Mouse (Mus musculus): Measurements from ENCODE around the gene B4galnt4.

B4galnt4 gene

DNA sequence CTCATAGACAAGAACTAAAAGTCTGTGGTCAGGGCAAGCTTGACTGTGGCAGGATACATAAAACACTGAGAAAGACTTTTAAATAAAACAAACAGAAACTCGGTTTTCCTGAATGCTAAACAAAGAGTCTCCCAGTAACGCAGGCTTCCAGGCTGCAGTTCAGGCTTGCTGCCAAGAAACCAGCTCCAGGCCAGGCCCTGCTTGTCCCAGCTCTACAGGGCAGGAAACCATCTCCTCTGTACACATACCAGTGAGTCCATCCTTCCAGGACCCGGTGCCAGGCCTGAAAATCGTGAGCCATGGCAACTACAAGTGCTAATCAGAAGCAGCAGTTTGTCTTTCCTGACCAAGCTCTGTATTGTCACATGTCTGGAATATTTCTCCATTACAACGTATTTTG is 19.2 kb upstream of the B4galnt4 start:
- DNase-seq (ENCODE audit: low spot score): no peak

DNA sequence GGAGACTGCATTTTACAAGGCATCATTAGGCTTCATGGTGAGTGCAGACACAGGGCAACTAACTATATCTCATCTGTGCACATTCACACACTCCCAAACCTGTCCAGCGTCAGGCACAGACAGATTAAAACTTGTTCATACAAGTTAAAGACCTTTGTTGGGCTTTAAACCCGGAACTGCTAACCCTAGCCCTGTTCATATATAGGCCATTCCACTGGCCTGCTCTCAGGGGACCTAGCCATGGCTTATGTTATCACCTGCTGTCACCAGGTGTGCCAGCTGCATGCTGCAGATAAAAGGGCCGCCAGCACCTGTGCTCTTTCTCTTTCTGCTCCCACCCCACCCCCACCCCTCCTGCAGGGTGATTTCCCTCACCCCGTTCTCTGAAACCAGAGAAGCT is 18.4 kb upstream of the B4galnt4 start:
- DNase-seq (ENCODE audit: low spot score): no peak

- DNase-seq (ENCODE audit: low spot score): no peak
Measured at GRCm38 (mm10) chr7:141046931-141047580, 13.8 kb upstream of the B4galnt4 start.

DNA sequence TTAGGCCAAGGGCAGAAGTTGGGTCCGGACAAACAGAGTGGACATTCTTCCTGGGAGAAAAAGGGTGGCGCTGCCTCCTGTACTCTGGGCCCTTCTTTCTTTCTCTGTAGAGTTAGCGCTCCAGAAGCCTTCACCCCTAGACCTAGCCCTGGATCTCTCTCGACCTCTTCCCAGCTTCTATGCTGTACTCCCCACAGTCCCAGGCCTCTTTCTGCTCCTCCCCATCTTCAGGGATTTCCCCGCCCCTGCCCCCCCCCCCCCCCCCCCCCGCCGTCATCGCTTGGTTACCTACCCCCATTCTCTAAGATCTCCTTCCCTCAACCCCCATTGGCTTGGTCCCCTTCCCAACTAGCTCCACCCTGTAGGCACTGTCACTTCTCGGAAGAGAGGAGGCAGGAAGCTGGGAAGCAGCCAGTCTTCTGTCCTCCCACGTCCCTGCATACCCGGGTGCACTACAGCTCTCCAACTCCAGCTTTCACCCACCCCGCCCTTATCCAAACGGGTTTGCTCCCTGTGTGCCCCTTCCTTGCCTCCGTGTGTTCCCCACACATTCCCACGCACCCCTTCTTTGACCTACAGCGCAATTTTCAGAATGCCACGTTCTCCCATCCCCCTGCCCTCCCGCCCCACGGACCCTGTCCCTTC is 13.2 kb upstream of the B4galnt4 start:
- no peak for DNase-seq (ENCODE audit: low spot score)

DNA sequence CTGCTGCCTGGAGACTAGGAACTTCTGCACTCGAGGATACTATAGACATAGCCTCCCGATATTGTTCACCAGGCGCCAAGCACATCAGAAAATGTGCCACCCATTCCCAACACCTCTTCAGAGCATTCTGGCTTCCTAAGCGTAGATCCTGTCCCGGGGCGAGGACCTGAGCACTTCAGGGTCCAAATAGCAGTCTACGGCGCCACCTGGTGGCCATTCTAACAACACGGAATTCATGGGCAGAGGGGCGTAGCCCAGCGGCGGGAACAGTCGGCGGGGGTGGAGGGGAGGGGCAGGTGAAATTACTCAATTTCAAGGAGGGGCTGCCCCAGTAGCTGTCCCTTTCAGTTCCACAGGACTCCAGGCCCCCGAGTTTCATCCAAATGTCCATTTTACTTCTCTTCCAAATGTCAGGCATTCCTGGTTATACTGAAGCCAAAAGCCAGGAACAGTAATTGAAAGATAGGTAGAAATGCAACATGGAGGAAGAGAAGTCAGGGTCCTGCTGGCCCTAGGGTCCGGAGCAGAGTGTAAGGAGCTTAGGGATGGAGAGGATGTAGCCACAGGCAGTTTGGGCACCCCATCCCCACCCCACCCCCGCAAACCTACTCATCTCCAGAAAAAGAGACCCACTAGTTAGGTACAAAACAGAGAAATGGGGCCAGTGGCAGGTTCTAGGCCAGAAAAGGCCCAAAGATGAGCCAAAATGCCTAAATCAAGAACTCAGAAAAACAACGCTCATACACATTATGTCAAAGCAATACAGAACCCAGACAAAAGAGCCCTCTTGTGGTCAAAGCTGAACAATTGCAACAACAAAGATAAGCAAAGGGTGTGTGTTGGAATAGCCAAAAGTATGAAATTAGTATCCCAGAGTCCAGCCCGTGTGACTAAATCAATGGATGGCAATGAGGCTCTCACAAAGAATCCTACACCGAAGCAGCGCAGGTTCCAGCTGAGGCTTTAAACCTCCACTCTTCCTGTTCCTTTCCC is 12.4 kb upstream of the B4galnt4 start:
- peak; percentile 79 for DNase-seq (ENCODE audit: low spot score)

DNA sequence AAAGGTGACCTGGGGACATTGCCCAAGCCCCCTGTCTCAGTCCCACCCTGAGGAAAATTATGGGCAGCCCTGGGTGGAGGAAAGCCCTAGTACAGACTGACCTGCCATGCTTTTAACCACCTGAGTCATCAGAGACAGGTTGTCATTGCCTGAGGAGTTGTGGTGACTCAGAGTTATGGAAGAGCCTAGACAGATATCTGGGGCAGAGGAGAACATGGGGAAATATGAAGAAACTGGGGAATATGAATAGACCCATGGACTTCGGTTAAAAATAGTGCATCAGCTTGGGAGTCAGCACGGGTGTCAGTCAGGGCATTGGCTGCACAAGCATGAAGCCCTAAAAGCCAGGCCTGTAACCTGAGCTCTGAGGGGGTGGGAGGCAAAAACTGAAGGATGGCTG is 11.6 kb upstream of the B4galnt4 start:
- DNase-seq (ENCODE audit: low spot score): no peak

DNA sequence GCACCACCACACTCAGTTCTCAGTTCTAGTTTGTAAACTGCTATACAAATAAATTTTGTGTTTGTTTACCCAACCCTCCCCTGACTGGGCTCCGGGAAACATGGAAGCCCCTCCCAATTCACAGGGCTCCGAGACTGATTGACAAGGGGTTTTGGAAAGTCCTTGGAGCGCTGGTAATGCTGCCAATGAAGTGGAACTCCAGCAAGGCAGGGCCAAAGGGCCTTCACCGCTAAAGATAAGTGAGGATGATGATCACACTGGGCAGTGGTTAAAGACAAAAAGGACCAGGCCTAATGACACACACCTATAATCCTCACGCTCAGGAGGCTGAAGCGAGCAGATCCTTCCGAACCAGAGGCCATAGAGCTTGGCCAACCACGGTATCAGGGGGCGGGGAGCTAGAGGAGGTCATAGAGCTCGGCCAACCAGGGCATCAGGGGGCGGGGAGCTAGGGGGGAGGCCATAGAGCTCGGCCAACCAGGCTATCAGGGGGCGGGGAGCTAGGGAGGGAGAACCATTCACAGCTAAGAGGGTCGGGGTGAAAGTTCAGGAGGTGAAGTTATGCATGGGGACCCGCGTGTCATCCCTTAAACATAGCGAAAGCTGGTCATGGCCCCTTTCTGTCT is 9.7 kb upstream of the B4galnt4 start:
- DNase-seq (ENCODE audit: low spot score): no peak

GRCm38 (mm10) chr7:141052016-141052415 is 8.9 kb upstream of the B4galnt4 start:
- no peak for DNase-seq (ENCODE audit: low spot score)

DNA sequence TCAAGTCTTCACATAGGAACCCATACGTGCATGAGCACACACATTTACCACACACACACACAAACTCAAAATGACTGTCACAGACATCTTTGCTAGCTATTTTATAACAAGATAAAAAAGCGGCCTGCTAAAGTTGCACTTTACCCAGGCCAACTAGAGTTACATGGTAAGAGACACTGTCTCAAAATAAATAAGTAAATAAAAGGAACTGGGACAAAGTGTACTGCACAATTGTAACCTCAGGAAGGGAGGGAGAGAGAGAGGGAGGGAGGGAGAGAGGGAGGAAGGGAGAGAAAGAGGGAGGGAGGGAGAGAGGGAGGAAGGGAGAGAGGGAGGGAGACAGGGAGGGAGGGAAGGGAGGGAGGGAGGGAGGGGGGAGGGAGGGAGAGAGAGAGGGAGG is 8.5 kb upstream of the B4galnt4 start:
- no peak for DNase-seq (ENCODE audit: low spot score)

DNA sequence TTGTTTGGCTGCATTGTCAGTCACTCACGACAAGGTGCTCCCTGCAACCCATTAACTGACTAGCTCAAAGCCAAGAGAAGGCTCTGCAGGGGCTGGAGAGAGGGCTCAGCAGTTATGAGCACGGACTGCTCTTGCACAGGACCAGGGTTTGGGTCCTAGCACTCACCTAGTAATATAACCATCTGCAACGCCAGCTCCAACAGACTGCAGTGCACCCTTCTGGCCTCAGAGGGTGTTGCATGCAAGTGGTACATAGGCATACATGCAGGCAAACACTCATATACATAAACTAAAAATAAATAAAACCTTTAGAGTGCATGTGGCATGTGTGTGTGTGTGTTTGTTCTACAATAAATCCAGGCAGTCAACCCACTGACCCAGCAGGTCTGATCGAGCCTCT is 5.1 kb upstream of the B4galnt4 start:
- no peak for DNase-seq (ENCODE audit: low spot score)

- DNase-seq (ENCODE audit: low spot score): no peak
Measured at GRCm38 (mm10) chr7:141056976-141057375, 3.9 kb upstream of the B4galnt4 start.

- no peak for DNase-seq (ENCODE audit: low spot score)
Measured at GRCm38 (mm10) chr7:141057541-141057940, 3.4 kb upstream of the B4galnt4 start.

- no peak for DNase-seq (ENCODE audit: low spot score)
Measured at GRCm38 (mm10) chr7:141058601-141059341, 2.1 kb upstream of the B4galnt4 start.

DNA sequence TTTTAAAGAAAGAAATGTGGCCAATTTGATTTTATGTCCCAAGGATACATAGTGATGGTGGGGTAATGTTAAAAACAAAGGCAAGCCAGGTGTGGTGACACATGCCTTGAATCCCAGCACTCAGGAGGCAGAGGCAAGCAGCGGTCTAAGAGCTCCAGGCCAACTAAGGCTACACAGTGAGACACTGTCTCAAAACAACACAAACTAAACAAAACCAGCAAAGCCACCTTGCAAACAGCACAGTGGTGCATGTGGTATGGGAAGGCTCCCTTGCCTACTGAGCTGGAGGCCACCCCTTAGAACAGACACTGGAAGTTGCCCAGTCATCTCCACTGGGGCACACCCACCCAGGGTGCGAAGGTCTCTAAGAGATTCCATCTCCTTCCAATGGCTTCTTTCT is 975 bp upstream of the B4galnt4 start:
- no peak for DNase-seq (ENCODE audit: low spot score)

DNA sequence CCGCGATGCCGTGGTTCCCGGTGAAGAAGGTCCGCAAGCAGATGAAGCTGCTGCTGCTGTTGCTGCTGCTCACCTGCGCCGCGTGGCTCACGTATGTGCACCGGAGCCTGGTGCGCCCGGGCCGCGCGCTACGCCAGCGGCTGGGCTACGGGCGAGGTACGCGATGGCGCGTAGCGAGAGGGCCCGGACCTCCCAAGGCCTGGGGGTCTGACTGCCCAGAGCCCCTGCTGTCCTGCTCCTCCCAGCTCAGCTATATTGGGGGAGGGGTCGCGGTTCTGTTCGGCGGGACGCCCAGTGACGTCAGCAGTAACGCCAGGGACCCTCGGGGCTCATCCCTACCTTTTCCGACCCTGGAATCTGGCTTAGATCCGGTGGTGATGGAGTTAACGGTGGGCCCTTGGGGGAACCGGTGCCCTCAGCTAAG is 377 bp downstream of the B4galnt4 start:
- no peak for DNase-seq (ENCODE audit: low spot score)

DNA sequence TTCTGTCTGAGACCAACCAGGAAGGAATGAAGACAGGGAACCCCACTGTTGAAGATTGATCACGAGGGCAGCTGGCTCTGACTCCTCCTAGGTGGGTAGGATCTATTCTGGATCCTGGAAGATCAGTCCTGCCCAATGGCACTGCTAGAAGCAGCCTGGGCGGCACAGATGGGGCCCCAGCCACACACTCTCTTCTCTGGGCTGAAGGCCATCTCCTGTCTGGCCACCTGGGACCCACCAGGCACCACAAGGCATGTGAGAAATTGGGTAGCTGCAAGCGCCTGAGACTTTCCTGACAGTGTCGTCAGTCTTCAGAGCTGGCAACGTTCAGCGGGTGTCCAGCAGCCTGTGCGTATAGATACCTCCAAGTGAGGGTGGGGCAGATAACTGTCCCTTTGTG is 1.6 kb downstream of the B4galnt4 start:
- no peak for DNase-seq (ENCODE audit: low spot score)

DNA sequence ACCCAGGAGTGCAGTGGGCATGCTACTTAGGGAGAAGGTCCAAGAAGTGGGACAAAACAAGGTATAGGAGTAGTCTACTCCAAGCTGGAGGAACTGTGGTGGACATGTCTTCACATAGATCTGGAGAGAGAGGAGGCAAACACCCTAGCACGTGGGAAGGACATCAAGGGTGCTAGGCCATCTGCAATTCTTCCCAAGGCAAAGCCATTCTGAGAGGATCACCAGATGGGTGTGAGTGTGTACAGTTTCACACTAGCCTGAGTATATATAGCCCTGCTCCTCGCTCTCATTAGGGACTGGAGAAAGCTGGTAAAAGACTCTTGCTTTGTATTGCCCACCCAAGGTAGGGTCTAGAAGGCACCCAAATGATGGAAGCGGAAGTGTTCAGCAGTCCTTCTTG is 2.4 kb downstream of the B4galnt4 start:
- no peak for DNase-seq (ENCODE audit: low spot score)

- DNase-seq (ENCODE audit: low spot score): no peak
Measured at GRCm38 (mm10) chr7:141064175-141064574, 3.3 kb downstream of the B4galnt4 start.

- no peak for DNase-seq (ENCODE audit: low spot score)
Measured at GRCm38 (mm10) chr7:141064576-141064975, 3.7 kb downstream of the B4galnt4 start.

DNA sequence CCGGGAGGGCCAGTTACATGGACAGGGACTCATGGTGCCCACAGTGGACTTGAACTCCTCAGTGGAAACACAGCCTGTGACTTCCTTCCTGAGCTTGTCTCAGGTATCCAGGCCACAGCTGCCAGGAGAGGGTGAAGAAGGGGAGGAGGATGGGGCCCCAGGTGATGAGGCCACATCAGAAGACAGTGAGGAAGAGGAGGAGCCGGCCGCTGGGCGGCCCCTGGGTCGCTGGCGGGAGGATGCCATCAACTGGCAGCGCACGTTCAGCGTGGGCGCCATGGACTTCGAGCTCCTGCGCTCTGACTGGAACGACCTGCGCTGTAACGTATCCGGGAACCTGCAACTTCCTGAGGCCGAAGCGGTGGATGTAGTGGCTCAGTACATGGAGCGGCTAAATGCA is 7.4 kb downstream of the B4galnt4 start:
- DNase-seq (ENCODE audit: low spot score): no peak

GRCm38 (mm10) chr7:141070058-141070862 is 9.4 kb downstream of the B4galnt4 start:
- no peak for DNase-seq (ENCODE audit: low spot score)
